17 mouse cellular contexts compared by ENCODE assay signal in genomic region chr1:23174022-23174421, GRCm38 (mm10).
DNase-seq lines count a peak whose midpoint lies in the region; ATAC-seq and TF ChIP-seq lines count a peak whose summit lies in the region.
"Had no signal": no experiment of that assay in that cellular context is flagged by ENCODE, and none has a peak within 500 bp of the region (broad histone marks: within the 10 kb centered on the region; RNA-seq: fewer than 3 reads in every experiment).

No protein-coding gene starts in this region.

- no peak overlapping the region for H3K4me2 ChIP-seq in heart, postnatal 0 days (ENCODE audit: low read depth, low read length)
- no peak overlapping the region for H3K4me2 ChIP-seq in lung, embryonic 14.5 days
- H3K4me2 ChIP-seq: embryonic facial prominence, embryonic 12.5 days; liver, embryonic 13.5 days; midbrain, embryonic 13.5 days; stomach, embryonic 15.5 days had no signal

- no peaks in the 10 kb centered on the region; the same call in 1 of the 2 replicates for H3K9me3 ChIP-seq in heart, postnatal 0 days (replicated peaks; ENCODE audit: control insufficient read depth, low read length)
- H3K9me3 ChIP-seq in lung, embryonic 14.5 days (ENCODE audit: low read depth, low read length), result no peaks in the 10 kb centered on the region
- H3K9me3 ChIP-seq in hindbrain, embryonic 10.5 days, result 0 out of 2 replicates have a peak, but pooled peaks cover 4% of the 10 kb centered on the region
- H3K9me3 ChIP-seq: embryonic facial prominence, embryonic 12.5 days; liver, embryonic 13.5 days; midbrain, embryonic 13.5 days; stomach, embryonic 15.5 days had no signal

- H3K27me3 ChIP-seq in heart, postnatal 0 days (ENCODE audit: control insufficient read depth, insufficient read depth, low read length), result no peaks in the 10 kb centered on the region
- H3K27me3 ChIP-seq in lung, embryonic 14.5 days (ENCODE audit: insufficient read depth, low read length), result no peaks in the 10 kb centered on the region
- no peaks in the 10 kb centered on the region for H3K27me3 ChIP-seq in hindbrain, embryonic 10.5 days (ENCODE audit: insufficient read depth, poor library complexity, severe bottlenecking)
- H3K27me3 ChIP-seq: embryonic facial prominence, embryonic 12.5 days; liver, embryonic 13.5 days; midbrain, embryonic 13.5 days; stomach, embryonic 15.5 days had no signal

- TF ChIP-seq CTCF in heart, postnatal 0 days (IDR thresholded peaks at IDR 0.05; ENCODE audit: low read depth), result no peak
- TF ChIP-seq CTCF in lung, embryonic 14.5 days (IDR thresholded peaks at IDR 0.05; ENCODE audit: low read depth), result no peak

- no peak overlapping the region for H3K9ac ChIP-seq in heart, postnatal 0 days (replicated peaks; ENCODE audit: low read depth, low read length)
- H3K9ac ChIP-seq in lung, embryonic 14.5 days, result no peak overlapping the region
- H3K9ac ChIP-seq: embryonic facial prominence, embryonic 12.5 days; forebrain, postnatal 0 days; liver, embryonic 13.5 days; midbrain, embryonic 13.5 days; stomach, embryonic 15.5 days had no signal

- no peak overlapping the region for H3K4me3 ChIP-seq in heart, postnatal 0 days (ENCODE audit: low read depth, low read length)
- no peak overlapping the region for H3K4me3 ChIP-seq in lung, embryonic 14.5 days (ENCODE audit: low read depth, low read length)
- no peak overlapping the region for H3K4me3 ChIP-seq in hindbrain, embryonic 10.5 days
- H3K4me3 ChIP-seq: embryonic facial prominence, embryonic 12.5 days; liver, embryonic 13.5 days; midbrain, embryonic 13.5 days; stomach, embryonic 15.5 days had no signal

- no peaks in the 10 kb centered on the region for H3K36me3 ChIP-seq in heart, postnatal 0 days (replicated peaks; ENCODE audit: control insufficient read depth, insufficient read depth, low read length)
- no peaks in the 10 kb centered on the region for H3K36me3 ChIP-seq in lung, embryonic 14.5 days (ENCODE audit: insufficient read depth)
- no peaks in the 10 kb centered on the region for H3K36me3 ChIP-seq in hindbrain, embryonic 10.5 days
- H3K36me3 ChIP-seq: embryonic facial prominence, embryonic 12.5 days; liver, embryonic 13.5 days; midbrain, embryonic 13.5 days; stomach, embryonic 15.5 days had no signal

- ATAC-seq in heart, postnatal 0 days (ENCODE audit: insufficient read depth, low read depth), result no peak
- peak; percentile 60 for ATAC-seq in lung, embryonic 14.5 days (ENCODE audit: insufficient read depth)
- no peak for ATAC-seq in megakaryocyte-erythroid progenitor cell, adult 5-6 weeks (replicated peaks; ENCODE audit: low FRiP score, low TSS enrichment, poor library complexity, severe bottlenecking)
- ATAC-seq: forebrain, postnatal 0 days; hindbrain, postnatal 0 days; intestine, embryonic 16.5 days; midbrain, embryonic 13.5 days had no signal

- no peak for DNase-seq in heart, postnatal 0 days (ENCODE audit: low spot score)
- no peak for DNase-seq in heart, adult 11 months
- peak; percentile 73 for DNase-seq in lung, embryonic 14.5 days
- no peak for DNase-seq in lung, adult 18-20 months
- peak; percentile 42 for DNase-seq in lung, postnatal 10 days
- no peak for DNase-seq in hindbrain, embryonic 10.5 days (ENCODE audit: low spot score)
- DNase-seq: cerebellum, adult 11 months; cerebellum, postnatal 10 days; forebrain, postnatal 0 days; liver, embryonic 13.5 days; thymus, postnatal 25 days had no signal

- peak overlapping the region; percentile 14; the same call in 1 of the 2 replicates for H3K27ac ChIP-seq in heart, postnatal 0 days (ENCODE audit: low read depth)
- H3K27ac ChIP-seq in lung, embryonic 14.5 days (ENCODE audit: low read depth), result peak overlapping the region; percentile 76
- H3K27ac ChIP-seq in hindbrain, embryonic 10.5 days, result no peak overlapping the region
- H3K27ac ChIP-seq: embryonic facial prominence, embryonic 12.5 days; hindbrain, postnatal 0 days; liver, embryonic 13.5 days; midbrain, embryonic 13.5 days; stomach, embryonic 15.5 days had no signal

- no peak for TF ChIP-seq EP300 in heart, postnatal 0 days (IDR thresholded peaks at IDR 0.05; ENCODE audit: low read depth)

- 72% methylated on average over 11 of the region's 11 CpGs for WGBS in heart, postnatal 0 days
- 49% methylated on average over 11 of the region's 11 CpGs for WGBS in lung, embryonic 14.5 days
- WGBS in hindbrain, embryonic 10.5 days, result 88% methylated on average over 11 of the region's 11 CpGs

- H3K4me1 ChIP-seq in heart, postnatal 0 days (ENCODE audit: control insufficient read depth, insufficient read depth), result no peaks in the 10 kb centered on the region
- H3K4me1 ChIP-seq in lung, embryonic 14.5 days (ENCODE audit: insufficient read depth), result peaks cover 18% of the 10 kb centered on the region
- no peaks in the 10 kb centered on the region for H3K4me1 ChIP-seq in hindbrain, embryonic 10.5 days (replicated peaks)
- H3K4me1 ChIP-seq: embryonic facial prominence, embryonic 12.5 days; liver, embryonic 13.5 days; midbrain, embryonic 13.5 days; stomach, embryonic 15.5 days had no signal

Comparison
In these comparisons a context has a peak if more than half of its experiments do, and no peak if none do; other contexts are left out.
1. DNase-seq: peak in lung, embryonic 14.5 days (single experiment) and lung, postnatal 10 days (single experiment); none in heart, postnatal 0 days (single experiment), heart, adult 11 months (single experiment), lung, adult 18-20 months (0 of 2) and hindbrain, embryonic 10.5 days (single experiment).